Mouse (Mus musculus): Measurements from ENCODE around the gene Gpam.

The Gpam gene

GRCm38 (mm10) chr19:55114825-55115395 is 12.1 kb downstream of the Gpam start:
- ATAC-seq (ENCODE audit: insufficient number of reproducible peaks, low FRiP score, low TSS enrichment) = no peak

DNA sequence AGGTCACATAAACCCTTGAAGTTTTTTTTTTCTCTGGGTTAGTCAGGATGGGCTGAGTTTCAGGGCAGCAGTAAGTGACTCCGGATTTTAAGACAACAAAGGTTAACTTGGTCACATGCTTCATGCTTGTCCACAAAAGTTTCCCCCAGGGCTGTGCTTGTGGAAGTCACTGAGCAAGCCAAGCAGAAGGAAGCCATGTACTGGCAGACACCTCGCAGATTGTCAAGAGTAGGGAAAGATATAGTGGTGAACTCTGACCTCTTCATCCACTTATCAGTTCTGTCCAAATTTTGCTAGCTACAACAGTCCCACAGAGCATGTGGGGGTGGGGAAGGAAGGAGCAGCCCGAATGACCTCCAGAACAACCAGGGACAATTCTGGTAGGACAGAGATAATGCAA is 19.1 kb downstream of the Gpam start:
- ATAC-seq (ENCODE audit: insufficient number of reproducible peaks, low FRiP score, low TSS enrichment) = no peak

- no peak for ATAC-seq (ENCODE audit: insufficient number of reproducible peaks, low FRiP score, low TSS enrichment)
These were observed 21.1 kb downstream of the Gpam start for GRCm38 (mm10) chr19:55105969-55106368.

DNA sequence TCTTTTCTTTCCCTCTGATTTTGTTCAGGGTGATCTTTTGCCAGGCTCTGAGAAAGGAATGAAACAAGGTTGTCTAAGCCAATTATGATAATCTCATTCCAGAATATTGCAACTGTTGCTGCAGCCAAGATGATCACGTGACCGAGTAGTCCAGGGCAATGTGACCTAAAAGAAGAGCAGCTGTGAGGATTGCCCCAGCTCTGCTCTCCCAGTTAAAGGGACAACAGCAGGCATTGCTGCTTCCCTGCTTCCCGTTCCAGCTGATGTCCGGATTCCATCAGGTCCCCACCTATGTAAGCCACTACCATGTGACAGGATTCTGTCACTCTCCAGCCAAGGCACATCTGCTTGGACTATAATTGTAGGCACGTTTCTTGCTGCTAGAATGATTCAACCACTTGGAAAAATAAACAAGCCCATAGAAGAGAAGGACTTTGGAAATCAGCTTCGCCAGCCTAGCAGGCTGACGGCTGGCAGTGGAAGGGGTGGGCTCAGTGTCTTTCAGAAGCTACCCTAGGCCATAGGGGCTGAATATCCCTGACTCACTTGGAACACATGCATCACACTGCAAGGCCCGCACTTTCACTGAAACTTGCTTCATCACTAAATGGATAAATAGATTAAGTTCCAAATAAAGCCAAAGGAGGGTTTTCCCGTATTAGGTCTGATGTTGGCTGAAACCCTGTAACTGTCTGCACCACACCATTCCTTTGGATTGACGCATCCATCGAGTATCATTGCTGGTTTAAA is 23.8 kb downstream of the Gpam start:
- ATAC-seq (ENCODE audit: insufficient number of reproducible peaks, low FRiP score, low TSS enrichment) = no peak

DNA sequence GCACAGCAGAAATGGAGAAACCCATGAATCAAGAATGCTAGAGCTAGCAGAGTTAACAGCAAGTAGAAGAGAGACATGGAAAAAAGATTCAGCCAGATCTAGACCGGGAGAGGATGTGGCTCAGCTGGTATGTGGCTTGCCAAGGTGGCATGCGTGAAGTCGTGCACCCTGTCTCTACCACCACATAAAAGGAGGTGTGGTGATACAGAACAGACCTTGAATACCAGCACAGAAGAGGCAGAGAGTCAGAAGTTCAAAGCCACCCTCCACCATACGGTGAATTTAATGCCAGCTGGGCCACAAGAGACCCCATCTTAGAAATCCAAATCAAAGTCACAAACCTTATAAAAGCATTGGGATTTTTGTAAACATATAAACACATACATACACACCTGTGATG is 25.4 kb downstream of the Gpam start:
- no peak for ATAC-seq (ENCODE audit: insufficient number of reproducible peaks, low FRiP score, low TSS enrichment)

GRCm38 (mm10) chr19:55100227-55101140 is 26.6 kb downstream of the Gpam start:
- no peak for ATAC-seq (ENCODE audit: insufficient number of reproducible peaks, low FRiP score, low TSS enrichment)

DNA sequence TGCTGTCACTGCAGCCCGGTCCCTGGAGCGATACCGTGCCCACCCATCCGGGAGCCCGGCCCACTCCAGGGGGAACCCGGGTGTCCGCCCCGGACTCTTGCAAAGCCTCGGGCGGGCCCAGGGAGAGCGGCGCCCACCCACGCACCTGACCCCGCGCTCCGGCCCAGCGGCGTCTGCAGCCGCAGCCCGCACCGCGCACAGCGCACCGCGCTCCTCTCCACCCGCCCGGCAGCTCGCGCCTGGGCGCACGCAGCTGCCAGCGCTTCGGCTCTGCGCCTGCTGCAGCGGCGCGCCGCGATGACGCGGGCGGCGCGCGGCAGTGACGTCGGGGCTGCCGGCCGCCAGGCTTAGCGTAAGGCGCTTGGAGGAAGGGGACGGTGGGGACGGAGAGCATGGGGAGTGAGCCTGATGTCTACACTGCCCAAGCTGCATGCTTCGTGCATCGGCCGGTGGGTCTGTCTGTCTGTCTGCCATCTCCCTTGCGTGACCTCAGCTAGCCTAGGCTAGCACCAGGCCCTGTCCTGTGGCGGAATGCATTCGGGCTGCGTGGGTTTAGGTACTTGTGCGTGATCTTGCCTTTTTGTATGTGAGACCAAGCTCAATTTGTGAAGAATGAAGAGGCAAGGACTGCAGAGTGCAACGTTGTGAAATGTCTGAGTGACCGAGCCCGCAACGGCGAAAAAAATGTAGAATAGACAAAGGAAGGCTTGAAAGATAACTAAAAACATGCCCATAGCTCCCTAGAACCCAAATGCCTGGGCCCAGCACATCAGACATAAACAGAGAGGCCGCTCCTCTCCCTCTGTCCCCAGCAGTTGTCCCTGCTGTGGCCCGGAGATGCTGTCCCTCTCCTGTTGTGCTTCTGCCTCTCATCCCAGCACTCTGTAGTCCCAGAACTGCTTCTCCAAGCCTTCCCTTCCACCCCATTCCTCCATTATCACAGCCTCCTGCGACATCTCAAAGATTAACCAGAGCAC is 27.6 kb downstream of the Gpam start:
- ATAC-seq (ENCODE audit: insufficient number of reproducible peaks, low FRiP score, low TSS enrichment) = peak; percentile 76

GRCm38 (mm10) chr19:55098409-55099183 is 28.4 kb downstream of the Gpam start:
- ATAC-seq (ENCODE audit: insufficient number of reproducible peaks, low FRiP score, low TSS enrichment) = 0 out of 2 replicates have a peak, but pooled peaks have one; percentile 12

- no peak for ATAC-seq (ENCODE audit: insufficient number of reproducible peaks, low FRiP score, low TSS enrichment)
These were observed 29.6 kb downstream of the Gpam start for GRCm38 (mm10) chr19:55097396-55097967.

DNA sequence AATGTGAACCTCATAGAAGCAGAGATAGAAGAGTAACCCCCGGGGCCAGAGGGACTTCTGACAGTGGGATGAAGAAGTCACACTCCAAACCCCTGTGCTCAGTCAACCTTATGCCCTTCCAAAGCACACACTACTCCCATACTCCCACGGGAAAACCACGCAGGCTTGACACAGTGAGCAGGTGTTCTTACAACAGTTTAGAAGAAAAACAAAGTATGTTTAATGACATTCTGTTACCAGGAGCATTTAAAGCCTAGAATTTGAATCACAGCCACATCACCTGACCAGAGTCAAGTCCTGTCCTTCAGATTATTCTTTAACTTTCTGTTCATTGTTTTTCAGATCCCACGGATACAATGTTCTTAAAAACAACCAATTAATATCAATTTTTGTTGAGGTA is 30.4 kb downstream of the Gpam start:
- ATAC-seq (ENCODE audit: insufficient number of reproducible peaks, low FRiP score, low TSS enrichment) = no peak

DNA sequence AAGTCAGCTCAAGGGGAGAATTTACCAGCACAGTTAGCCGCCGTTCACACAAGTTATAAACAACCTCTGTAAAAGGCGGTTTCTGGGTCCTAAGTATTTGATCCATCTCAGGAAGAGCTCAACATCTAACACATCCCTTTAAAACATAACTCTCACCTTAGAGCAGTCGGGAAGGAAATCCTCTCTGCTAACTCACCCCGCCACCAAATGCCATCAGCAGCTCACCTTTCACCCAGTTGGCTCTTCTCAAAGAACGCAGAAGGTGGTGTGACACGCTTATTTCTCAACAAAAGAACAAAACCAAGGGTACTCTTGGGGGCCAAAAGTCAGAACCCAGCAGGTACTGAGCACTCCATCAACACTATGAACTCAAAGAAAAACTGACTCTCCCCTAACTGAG is 31.5 kb downstream of the Gpam start:
- ATAC-seq (ENCODE audit: insufficient number of reproducible peaks, low FRiP score, low TSS enrichment) = no peak

DNA sequence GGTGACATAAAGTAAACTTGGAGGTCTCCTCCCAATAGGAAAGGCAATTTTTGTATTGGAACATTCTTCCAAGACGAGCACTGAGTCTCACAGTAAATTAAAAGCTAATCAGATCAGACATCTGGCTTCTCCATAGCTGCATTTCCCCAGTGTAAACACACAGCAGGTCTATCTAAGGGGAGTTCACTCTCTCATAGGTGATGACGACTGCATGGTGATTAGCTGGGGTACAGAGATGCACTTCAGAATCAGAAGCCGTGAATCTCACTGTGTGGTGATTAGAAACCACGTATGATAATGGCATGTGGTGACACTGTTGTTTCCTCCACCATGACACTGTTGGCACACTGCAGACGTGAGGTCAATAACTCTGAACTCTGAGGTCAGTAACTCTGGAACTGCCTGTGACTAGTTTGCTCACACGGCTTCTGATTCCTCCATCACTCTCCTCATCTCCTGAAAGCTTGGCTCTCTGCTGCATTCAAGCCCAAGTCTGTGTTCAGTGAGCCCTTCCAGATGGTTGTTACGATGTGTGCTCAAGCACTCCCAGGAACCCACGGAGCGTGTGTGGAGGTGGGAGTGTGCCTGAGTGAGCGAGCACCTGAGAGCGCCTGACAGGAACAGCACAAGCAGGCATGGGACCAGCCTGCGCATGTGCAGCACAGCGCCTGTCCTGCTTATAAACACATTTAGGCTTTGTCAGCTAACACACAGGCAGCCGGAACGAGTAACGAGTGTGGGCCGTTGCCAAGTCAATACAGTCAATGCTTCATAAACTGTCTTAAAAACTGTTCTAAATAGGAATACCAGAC is 35.2 kb downstream of the Gpam start:
- no peak for ATAC-seq (ENCODE audit: insufficient number of reproducible peaks, low FRiP score, low TSS enrichment)

DNA sequence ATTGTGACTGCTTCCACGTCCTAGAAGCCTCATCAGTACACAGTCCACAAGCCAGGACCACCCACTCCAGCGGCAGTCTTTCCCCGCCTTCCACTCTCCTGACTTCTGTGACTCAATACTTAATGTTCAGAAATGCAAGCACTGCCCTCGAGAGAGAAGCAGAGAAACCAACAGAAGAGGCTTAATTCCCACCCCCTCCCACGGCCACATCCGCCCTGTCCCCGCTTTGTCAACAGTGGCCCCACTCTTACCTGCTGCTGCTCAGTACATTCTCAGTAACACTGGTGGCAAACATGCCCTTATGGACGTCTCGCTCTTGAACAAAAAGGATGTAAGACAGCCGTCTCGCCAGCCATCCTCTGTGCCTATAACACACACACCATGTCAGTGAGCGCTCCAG is 36.2 kb downstream of the Gpam start:
- no peak for ATAC-seq (ENCODE audit: insufficient number of reproducible peaks, low FRiP score, low TSS enrichment)

GRCm38 (mm10) chr19:55090142-55090541 is 36.9 kb downstream of the Gpam start:
- no peak for ATAC-seq (ENCODE audit: insufficient number of reproducible peaks, low FRiP score, low TSS enrichment)

DNA sequence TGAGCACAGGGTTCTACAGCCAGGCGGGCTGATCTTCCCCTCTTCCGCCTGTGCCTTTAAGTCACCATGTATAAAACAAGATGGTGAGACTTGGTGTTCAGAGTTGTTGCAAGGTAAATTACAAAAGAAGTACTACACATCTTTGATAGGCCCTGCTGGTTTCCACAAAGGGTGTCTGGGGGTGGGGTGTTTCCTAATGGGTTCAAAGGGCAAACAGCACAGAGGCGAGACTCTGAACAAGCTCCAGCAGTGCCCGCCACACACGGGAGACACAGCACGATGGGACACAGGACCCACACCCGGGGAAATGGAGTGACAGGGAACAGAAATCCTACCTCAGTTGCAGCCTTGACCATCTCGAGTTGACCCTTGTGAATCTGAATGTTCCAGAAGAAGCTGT is 39.3 kb downstream of the Gpam start:
- ATAC-seq (ENCODE audit: insufficient number of reproducible peaks, low FRiP score, low TSS enrichment) = no peak

GRCm38 (mm10) chr19:55085857-55086185 is 41.2 kb downstream of the Gpam start:
- no peak for ATAC-seq (ENCODE audit: insufficient number of reproducible peaks, low FRiP score, low TSS enrichment)

DNA sequence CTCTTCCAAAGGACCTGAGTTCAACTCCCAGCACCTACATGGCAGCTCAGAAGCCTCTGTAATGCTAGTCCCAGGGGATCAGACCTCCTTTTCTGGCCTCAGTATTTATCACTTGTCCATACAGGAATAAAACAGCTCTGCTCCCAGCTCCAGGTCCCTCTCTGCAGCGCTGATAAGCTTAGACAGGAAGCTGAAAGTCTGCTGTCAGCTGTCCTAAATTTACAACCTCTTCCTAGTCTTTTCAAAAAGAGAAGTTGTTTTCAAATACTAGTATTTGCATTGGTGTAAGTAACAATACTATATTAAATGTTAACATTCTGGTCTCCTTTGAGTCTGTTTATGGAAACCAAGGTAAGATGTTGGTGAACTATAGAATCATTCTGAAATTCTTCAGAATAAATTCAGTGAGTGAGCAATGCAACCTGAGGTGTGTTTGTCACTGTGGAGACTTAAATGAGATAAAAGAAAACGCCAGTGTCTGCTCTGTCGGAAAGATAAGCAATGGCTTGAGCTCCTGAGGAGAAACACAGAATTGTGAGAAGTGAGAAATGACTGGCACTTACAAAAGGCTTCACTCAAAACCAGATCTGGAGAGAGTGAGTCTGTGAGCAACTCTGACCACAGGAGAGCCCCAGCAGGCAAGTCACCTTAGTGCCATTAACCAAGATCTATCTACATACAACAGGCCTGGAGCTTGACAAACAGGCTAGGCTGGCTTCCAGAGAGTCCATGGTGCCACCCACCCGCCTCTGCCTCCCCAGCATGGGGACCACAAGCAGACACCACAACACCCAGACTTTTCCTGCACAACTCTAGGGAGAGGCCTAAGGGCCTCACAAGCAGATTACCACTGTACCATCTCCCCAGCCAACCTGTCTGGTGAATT is 41.8 kb downstream of the Gpam start:
- no peak for ATAC-seq (ENCODE audit: insufficient number of reproducible peaks, low FRiP score, low TSS enrichment)

Data from cerebellum, adult (tissue).